Mouse (Mus musculus) layer of hippocampus, adult 11-12 months (tissue): ENCODE measurements at regions not wholly inside any gene's neighbourhood (a gene's known extent, or its start where the extent isn't known, plus 50 kb on each side); places are given as distances from the start of the nearest gene placed in this dataset.
"Not testable (repeated sequence)": the region's sequence is repeated elsewhere in the genome, so short reads cannot be mapped to it uniquely, and the experiment has no call there.

Experiments
- DNase-seq: peaks from one replicate; pipeline ENCODE4 v3.0.0; 2022; ENCODE audit warnings: low spot score

DNA sequence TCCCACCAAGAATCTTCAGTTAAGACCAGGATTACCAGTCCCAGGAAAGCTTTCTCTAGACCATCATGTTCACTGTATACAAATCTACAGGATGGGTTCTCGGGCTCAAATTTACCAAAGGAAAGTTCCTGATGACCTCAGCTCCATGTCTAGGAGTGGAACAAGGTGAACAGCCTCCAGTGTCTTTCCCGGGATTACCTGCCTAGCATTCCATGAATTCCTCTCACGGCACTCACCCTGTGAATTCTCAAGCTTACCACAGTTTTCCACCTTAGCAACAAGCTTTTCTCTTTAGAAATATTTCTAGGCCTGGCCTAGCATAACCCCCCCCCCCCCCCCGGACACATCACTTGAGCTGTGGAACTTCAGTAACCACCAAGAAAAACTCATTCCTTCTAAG lies 1158.9 kb downstream of the A830018L16Rik start:
- no peak for DNase-seq

DNA sequence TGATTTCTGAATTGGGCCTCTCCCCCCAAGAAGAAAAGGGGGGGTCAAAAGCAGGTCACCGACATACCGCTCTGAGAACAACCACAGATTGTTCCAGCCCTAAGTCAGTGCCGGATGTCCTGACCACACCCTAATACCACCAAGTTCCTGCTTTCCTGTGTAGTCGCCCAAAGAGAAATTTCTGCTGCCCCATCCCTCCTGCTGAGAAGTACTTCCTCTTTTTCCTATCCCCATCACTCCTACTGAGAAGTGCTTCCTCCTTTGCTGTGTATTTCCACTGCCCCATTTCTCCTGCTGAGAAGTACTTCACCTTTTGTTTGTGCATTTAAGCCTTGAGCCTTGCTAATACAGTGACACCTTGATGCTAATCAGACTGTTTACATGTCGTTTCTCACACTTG lies 1160.4 kb downstream of the A830018L16Rik start:
- DNase-seq, result no peak

DNA sequence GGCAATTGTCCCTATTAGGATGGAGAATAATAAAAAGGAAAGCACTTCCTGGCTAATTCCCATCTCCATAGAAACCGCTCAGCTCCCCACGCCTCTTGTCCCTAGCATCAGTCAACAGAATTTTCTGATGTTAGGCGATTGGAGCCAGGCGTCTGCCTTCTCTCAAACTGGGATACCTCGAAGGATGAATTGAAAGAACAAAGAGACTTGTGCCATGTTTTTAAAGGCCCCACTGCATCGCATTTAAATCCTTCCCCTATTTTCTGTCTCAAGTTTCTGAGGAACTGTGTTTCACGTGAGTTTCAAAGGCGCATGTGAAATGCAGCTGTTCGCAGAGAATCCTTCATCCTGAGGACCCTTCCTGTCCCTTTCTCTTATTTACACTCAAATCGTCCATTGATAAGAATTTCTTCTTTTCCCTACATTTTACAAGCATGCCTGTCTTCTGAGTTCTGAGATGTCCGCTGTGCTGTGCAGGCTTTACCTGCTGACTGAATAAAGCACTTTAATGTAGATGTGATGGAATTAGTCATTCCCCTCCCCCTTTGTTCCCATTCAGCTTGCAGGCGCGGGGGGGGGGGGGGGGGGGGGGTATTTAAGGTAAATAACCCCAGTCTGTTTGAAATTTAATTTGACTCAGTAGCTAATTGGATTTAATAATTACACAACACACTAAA lies 1163.3 kb downstream of the A830018L16Rik start:
- DNase-seq, result peak; percentile 5

DNA sequence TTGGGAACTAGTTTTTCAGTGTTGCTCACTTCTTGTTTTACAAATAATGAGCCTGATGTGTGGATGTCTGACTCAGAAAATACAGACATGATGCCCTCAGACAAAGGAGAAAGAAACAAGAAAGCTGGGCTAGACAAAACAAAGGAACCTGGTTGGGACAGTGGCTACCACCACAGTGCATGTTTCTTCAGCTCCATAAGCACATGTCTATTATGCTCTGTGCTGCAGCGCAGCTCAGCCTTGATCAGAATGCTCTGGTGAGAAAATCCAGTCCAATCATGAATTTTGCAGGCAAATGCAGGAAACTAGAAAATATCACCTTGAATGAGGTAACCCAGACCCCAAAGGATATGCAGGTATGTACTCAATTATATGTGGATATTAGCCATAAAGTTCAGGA lies 1164.1 kb downstream of the A830018L16Rik start:
- no peak for DNase-seq

DNA sequence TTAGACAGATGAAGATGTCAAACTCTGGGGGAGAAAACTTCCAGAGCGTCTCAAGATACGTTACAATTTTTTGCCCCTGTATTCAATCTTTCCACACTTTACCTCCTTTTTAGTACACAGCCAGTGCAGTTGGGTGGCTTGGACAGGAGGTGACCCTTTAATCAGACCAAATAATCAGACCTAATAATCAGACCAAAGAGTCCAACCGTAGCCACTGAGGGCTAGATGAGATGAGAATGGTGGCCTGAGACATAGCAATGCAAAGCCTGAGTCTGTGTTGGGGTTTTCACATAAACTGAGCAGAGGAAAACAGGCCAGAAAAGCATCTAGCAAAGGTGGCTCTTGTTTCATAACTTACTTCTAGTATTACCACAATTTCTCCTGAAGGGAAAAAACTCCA lies 1169.1 kb downstream of the A830018L16Rik start:
- DNase-seq, result no peak

DNA sequence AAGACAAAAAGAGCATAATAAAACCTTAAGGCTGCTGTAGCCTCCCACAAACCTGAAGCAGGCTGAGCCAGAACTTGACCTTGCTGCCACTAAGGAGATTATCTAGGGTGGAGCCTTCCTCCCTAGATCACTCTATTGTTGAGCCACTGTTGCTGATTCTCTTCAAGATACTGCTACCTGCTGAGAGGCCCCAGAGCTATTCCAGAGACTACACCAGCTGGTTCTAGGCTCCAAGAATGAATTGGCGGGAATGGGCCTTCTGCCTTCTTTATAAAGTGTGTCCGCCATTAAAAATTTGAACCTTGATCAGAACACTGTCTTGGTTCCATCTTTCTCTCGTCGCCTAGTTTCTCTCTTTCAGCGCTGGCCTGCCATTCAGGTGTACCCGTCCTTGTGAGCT lies 1173.1 kb downstream of the A830018L16Rik start:
- not testable (repeated sequence) for DNase-seq

DNA sequence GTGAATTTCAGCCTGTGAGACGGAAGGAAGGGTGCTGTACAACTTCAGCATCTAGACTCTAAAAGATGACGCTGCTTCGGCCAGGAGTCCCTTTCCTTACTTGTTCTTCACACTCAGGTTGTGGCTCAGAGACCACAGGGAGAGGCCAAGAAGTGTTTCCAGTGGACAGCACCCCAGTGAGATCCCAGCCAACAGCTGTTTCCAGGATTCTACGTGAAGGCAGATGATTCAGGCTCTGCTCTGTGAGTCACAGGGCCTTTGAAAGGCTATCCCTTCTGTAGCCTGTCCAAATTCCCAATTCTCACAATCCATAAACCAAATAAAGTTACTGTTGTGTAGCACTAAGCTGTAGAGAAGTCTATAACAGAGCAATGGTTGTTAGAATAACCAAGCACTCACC lies 1198.2 kb downstream of the A830018L16Rik start:
- DNase-seq, result no peak

DNA sequence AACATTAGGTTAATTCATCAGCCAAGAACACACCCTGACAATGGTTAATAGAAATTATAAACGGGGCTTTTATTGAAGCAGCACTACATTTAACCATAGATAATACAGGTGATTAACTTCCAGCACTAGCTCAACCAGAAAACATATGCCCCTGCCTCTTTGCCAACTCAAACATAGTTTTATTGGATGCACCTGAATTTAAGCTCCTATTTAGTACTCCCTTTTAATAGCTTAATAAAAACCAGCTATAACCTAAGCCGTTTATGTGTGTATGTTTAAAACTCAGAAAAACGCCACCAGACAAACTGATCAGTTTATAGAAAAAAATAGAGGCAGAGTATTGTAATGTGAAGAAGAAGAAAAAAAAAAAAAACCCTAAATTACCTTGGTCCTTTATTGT lies 1201.4 kb downstream of the A830018L16Rik start:
- no peak for DNase-seq

DNA sequence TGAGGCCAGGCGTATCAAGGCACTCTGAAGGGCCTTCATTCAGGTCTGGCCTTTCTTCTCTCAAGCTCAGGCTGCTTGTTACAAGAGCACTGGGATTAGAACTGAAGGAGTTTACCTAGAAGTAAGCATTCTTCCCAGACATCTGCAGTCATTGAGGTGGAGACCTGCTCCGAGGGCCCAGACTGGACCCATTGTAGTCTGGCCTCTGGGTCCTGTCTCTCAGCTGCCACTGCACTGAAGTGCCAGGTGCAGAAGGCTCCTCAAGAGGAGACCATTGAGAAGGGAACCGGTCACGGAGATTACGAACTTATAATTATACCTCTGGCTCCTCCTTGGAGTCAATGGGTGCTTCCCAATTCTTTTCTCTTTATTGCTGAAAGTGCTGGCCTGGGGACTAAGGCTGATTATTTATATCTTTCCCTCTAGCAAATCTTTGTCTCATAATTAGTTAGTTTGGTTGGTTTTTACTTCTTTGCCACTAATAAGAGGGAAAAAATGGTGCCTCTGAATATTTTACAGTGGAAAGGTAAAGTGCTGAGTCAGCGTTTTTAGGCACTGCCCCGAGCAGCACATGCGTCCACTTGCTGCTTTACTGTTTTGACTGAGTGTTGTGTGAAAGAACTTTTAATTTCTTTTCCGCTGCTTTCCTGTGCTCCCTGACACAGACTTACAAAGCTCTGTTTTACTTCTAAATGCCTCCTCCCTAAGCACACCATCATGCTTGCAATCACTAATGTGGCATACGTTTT lies 1202.0 kb downstream of the A830018L16Rik start:
- DNase-seq, result no peak

DNA sequence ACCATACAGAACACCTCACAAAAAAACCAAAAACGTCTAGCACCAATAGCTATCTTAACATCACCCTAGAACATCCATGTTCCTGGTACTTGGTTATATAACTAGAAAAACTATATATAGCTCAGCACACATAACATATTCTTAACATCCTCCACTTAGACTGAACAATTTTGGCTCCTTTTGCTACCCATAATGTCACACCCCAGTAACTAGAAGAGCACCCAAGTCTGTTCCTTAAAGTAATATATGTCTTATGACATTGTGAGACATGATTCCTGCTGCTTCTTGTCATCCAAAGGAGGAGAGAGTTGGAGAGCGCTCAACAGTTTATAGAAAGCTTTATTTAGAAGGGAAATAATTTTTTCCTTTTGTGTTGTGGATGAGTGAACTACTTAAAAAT lies 1206.1 kb downstream of the A830018L16Rik start:
- DNase-seq, result no peak

DNA sequence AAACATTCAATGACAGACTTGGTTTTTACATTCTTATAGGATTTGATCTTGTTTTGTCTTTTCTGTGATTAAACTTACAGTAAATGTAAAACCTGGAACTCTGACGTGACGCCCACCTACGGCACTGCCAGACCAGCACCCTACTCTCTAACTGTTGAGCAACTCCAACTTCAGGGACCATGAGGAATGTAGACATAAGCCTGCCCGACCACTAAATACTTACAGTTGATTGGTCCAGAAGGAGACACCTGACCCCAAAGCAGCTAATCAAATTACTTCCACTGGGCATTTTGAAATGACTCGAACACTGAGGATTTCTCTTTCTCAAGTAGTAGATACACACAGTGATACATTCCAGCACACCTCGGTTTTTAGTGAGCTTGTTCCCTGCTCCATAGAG lies 1206.9 kb downstream of the A830018L16Rik start:
- DNase-seq, result no peak

DNA sequence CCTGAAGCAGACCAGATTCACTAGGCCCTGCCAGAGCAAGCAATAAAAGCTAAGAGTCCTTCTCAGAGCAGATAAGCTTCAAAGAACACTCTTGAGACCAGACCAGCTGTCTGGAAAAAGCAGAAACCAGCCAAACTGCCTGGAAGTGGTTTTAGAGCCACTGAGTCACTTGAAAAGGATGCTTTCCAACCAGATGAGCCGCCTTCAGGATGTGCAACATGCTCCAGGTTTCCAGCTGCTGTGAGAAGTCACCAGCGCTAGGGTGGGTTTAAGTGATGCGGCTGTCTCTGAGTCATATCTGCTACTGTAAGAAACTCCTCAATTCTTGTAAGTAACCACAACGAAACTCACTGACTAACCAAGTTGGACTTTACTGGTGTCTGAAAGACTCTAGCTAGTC lies 1209.3 kb downstream of the A830018L16Rik start:
- no peak for DNase-seq

DNA sequence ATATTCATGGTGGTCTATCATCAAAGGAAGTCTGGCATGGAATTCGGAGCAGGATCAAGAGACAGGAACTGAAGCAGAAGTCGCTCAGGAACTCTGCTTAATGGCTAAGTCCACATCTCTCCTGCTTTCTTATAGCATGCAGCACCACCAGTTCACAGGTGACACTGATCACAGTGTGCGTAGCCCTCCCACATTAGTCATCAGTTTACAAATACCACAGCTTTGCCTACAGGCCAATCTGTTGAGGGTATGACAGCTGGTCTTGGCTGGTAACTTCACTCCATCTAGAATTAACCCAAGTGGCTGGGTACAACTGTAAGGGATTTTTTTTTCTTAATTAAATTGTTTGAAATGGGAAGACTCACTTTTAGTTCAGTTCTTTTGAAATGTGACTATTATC lies 1219.1 kb downstream of the A830018L16Rik start:
- DNase-seq, result no peak

DNA sequence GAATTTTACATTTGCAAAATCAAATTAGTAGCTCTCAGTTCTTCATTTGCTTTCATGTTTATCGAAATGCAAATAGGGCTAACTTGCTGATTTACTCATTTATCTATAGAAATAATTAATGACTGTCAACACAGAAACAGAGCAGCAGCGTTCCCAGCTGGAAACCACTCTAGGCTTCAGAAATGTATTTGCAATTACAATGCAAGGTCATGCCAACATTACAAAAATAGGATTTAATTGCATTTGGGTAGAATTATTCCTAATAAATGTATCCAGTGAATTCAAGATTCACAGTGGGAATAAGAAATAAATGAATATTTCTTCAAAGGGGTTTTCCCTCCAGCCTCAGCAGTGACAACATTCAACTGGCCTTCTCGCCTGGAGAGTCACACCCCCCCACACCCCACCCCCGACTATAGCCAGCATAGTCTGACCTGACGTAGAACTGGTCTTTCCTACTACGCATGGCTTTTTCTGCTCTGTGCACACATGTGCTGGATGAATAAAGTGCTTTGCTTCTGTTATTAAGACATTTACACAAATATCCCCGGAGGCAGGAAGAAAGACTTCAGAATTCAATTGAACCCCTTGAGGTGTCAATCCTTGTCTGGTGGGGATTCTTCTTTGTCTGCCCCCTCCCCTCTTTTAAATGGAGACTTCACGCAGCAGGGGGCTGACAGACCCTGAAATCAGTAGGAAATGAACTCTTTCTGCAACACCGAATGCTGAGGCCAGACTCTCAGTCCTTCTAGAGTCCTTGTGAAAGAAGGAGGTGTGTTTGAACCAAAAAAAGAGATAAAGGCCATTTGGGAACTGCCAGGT lies 1222.6 kb downstream of the A830018L16Rik start:
- no peak for DNase-seq

DNA sequence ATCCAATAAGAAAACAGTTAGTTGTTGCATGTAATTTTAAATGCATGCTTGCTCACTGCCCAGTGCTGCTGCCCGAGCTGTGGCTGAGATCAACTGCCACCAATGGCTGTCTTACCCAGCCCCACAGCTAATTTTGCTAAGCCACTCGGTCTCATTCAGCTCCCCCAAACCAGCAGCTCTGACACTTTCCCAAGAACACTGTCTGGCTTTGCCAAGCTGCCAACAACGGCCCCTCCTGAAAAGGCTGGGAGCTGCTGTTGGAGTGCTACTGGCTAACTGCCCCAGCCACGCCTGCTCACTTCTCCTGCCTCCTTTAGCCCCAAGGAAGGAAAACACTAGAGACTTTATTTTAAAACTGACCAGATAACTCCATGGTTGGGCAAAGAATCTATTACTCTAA lies 1227.1 kb downstream of the A830018L16Rik start:
- DNase-seq, result no peak
